Mouse (Mus musculus) mesoderm, embryonic 11.5 days (tissue): Measurements from ENCODE around the gene Olfr1132.
"Not testable (repeated sequence)": the region's sequence is repeated elsewhere in the genome, so short reads cannot be mapped to it uniquely, and the experiment has no call there.

Experiments
- DNase-seq: peaks from one replicate; pipeline ENCODE4 v3.0.0-alpha.2; 2012; ENCODE audit warnings: low read depth, low spot score

The Olfr1132 gene

GRCm38 (mm10) chr2:87637435-87637834 lies at the start of gene Olfr1132:
Gene Olfr1132, minus strand, starts transcription at chr2:87637535.
- no peak for DNase-seq

GRCm38 (mm10) chr2:87673564-87673963 lies 36.2 kb upstream of the Olfr1132 start, which contains the start of gene Olfr1135:
Gene Olfr1135, minus strand, starts transcription at chr2:87673664.
- no peak for DNase-seq

- DNase-seq = no peak
These were observed 21.0 kb upstream of the Olfr1132 start, which contains the start of gene Olfr1134 for GRCm38 (mm10) chr2:87658360-87658759. Gene Olfr1134, minus strand, starts transcription at chr2:87658460.

GRCm38 (mm10) chr2:87647274-87647673 lies 9.9 kb upstream of the Olfr1132 start, which contains the start of gene Olfr1133:
Gene Olfr1133, minus strand, starts transcription at chr2:87647374.
- no peak for DNase-seq

- no peak for DNase-seq
These were observed 5.1 kb upstream of the Olfr1132 start for GRCm38 (mm10) chr2:87642441-87642840.

GRCm38 (mm10) chr2:87626804-87627203 lies 10.5 kb downstream of the Olfr1132 start, which contains the start of gene Olfr1131:
Gene Olfr1131, plus strand, starts transcription at chr2:87627104.
- no peak for DNase-seq

GRCm38 (mm10) chr2:87605912-87606311 lies 31.4 kb downstream of the Olfr1132 start, which contains the start of gene Olfr1130:
Gene Olfr1130, plus strand, starts transcription at chr2:87606212.
- DNase-seq = not testable (repeated sequence)
